Mouse (Mus musculus) liver, embryonic 16.5 days (tissue): Measurements from ENCODE around the gene Ankrd12. TPM values are rescaled to one million over a fixed set of nuclear protein-coding genes. Genes with fewer than 3 reads are reported as not detected.
A peak's percentile ranks its signal among the peaks of the same experiment; 100 is the strongest.

Experiments used
- ATAC-seq: fragments of 200-750 bp; cut with Nextera tagmentation; 2 replicates; pipeline ENCODE4 v1.8.0; 2017; ENCODE audit warnings: low read depth, mild to moderate bottlenecking, moderate number of reproducible peaks, moderate library complexity
- H3K27ac ChIP-seq: fragments of 300-500 bp; sonication (generic); 2 replicates; pipeline ENCODE4 v1.5.1; 2014; ENCODE audit warnings: mild to moderate bottlenecking, low read length
- H3K27me3 ChIP-seq: fragments of 300-500 bp; sonication (generic); 2 replicates; pipeline ENCODE4 v1.6.1; 2014; ENCODE audit warnings: low read depth, low read length, mixed read lengths; ENCODE audit not compliant: control insufficient read depth, insufficient read depth
- H3K36me3 ChIP-seq: fragments of 300-500 bp; sonication (generic); 2 replicates; pipeline ENCODE4 v1.6.1; 2014; ENCODE audit warnings: mild to moderate bottlenecking; ENCODE audit not compliant: control insufficient read depth, insufficient read depth
- H3K4me1 ChIP-seq: fragments of 300-500 bp; sonication (generic); 2 replicates; pipeline ENCODE4 v1.6.1; 2014; ENCODE audit warnings: low read depth, low read length, mixed read lengths; ENCODE audit not compliant: control insufficient read depth
- H3K4me2 ChIP-seq: fragments of 300-500 bp; sonication (generic); 2 replicates; pipeline ENCODE4 v1.6.1; 2014; ENCODE audit warnings: low read depth, low read length, mixed read lengths
- H3K4me3 ChIP-seq: fragments of 300-500 bp; sonication (generic); 2 replicates; pipeline ENCODE4 v1.5.1; 2014; ENCODE audit warnings: low read depth, mild to moderate bottlenecking, low read length
- H3K9ac ChIP-seq: fragments of 300-500 bp; sonication (generic); 2 replicates; pipeline ENCODE4 v1.6.1; 2014; ENCODE audit warnings: low read depth, low read length
- H3K9me3 ChIP-seq: fragments of 300-500 bp; sonication (generic); replicated peaks from 2 replicates; pipeline ENCODE4 v1.6.1; 2016; ENCODE audit warnings: low read length; ENCODE audit not compliant: control insufficient read depth
- WGBS: fragments of 180-500 bp; shearing (Covaris S2); extraction: QIAGEN DNeasy Blood & Tissue Kit; methylation state at CpG from one replicate; pipeline ENCODE4 v1.1.7; 2014; ENCODE audit not compliant: insufficient replicate concordance; 5-methylcytosine and 5-hydroxymethylcytosine counted together
- polyA plus RNA-seq: library from polyadenylated mRNA; unstranded; fragments of >200 nt; fragmentation: Nextera tagmentation; extraction: Ambion mirVana; gene quantifications from 2 replicates; pipeline ENCODE4 v1.2.1, GENCODE M21; 2015

Gene Ankrd12
- polyA plus RNA-seq, result 8.0 and 9.1 TPM in 2 replicates

DNA sequence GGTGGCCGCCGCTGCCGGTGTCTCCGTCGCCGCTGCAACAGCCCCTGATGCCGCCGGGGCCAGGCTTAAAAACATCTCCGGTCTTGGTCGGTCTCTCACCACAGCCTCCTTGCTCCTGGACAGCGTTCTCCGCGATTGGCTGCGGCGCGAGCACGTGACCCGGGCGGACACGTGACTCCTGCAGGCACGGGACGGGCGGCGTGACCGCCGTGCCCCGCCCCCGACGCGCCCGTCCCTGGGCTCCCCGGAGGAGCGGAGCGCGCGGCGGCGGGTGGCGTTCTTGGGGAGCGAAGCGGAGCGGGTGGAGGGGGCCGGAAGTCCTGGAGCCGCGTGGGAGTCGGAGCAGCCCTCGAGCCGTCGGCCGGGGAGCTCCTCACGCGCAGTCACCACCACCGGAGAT lies at the start of gene Ankrd12:
TSS of gene Ankrd12 (minus strand) at position 156 of the 400 bp plus-strand sequence.
- WGBS, result under 1% methylated on average over 53 of the region's 53 CpGs
- ATAC-seq, result peak; percentile 91

DNA sequence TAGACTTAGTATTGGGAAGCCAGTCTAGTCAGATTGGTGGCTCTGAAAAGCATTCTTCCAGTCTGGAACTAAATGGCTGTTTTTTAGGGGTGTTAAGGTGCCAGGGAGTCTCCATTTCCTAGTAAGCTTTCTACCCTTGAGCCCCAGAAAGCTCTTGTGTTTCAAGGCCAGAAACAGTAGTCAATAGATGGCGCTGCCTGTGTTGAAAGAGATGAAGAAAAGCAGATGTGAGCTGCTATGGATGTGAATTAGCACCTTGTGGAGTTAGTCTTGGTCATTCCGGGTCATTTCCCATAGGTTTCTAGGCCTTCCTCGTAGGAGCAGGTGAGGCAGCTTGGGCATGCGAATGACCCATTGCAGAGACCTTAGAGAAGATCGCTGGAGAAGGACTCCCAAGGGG lies 48.3 kb upstream of the Ankrd12 start:
- no peak for ATAC-seq
- H3K27ac ChIP-seq, result no peak overlapping the region
- no peak overlapping the region for H3K9ac ChIP-seq
- H3K4me1 ChIP-seq, result peaks cover 22% of the 10 kb centered on the region
- no peaks in the 10 kb centered on the region for H3K9me3 ChIP-seq
- 74% methylated on average over 5 of the region's 5 CpGs for WGBS
- peaks cover 11% of the 10 kb centered on the region; the same call in 1 of the 2 replicates for H3K36me3 ChIP-seq
- no peaks in the 10 kb centered on the region for H3K27me3 ChIP-seq
- no peak overlapping the region for H3K4me3 ChIP-seq
- H3K4me2 ChIP-seq, result 0 out of 2 replicates have a peak overlapping the region, but pooled peaks have one; percentile 89

More for the DNA sequence above, at the start of gene Ankrd12:
- Histone ChIP-seq H3K9me3 (no peaks in the 10 kb centered on the region), H3K4me1 (peaks cover 16% of the 10 kb centered on the region), H3K27ac (peak within 1 kb of the TSS; percentile 99), H3K36me3 (peaks cover 8% of the 10 kb centered on the region), H3K27me3 (no peaks in the 10 kb centered on the region), H3K4me3 (peak within 1 kb of the TSS; percentile 95), H3K9ac (peak within 1 kb of the TSS; percentile 92), H3K4me2 (peak within 1 kb of the TSS; percentile 99)

DNA sequence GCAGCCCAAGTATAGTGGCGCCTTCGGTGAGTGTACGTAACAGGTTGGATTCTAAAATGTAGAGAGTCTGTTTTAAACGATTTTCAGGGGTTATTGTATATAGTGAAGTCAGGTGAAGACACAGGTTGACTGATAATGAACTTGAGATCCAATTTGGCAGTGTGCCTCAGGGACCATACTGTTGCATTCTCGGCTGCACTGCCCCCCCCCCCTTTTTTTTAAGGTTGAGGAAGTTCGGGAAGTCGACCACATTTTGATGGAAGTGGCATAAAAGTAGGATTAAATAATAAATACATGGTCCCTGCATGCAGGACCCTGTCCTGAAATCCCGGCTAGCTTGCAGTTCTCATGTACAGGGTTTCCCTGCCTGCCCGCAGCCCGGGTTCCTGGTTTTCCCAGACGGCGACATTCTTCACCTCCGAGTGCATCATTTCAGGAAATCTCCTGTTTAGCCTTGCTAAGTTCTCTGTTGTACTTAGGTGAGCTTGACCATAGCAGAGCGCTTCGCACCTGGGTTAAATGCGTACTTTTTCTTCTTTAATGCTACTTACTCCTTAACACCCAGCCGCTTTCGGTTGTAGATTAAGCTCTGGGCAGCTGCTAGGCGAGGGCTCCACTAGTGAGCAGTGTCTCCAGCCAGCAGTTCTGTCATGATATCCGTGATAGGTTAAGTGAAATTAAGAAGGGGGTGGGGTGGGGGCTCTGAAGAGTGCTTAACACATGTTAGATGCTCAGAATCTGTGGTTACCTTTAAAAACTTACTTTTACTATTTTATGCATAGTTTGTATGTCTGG lies 47.1 kb upstream of the Ankrd12 start:
- no peaks in the 10 kb centered on the region for H3K9me3 ChIP-seq
- no peak for ATAC-seq
- under 1% methylated on average over 20 of the region's 20 CpGs for WGBS

DNA sequence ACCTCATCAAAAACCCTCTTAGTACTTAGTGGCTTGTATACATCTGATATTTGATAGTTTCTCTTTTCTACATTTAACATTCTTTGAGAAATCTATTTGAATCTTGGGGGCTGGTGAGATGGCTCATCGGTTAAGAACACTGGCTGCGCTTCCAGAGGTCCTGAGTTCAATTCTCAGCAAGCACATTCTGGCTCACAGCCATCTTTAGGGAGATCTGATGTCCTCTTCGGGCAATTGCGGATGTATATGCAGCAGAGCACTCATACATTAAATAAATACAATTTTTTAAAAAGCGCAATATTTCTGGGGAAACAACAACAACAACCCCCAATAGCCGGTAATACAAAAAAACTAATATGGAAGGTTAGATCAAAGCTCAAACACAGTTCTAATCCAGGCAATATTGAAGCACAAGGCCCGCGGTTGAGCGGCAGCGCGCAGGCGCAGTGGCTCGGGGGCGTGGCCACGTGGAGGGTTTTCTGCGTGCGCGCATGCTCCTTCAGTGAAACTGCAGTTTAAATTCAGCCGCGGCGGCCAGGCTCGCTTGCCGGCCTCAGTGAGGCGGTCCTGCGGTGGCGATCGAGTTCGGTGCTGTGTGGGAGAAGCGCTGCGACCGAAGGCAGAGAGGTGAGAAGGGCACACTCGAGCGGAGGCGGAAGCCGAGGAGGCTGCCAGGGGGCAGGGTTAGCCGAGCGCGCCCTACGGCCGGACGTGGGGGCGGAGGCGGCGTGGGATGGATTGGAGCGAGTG lies 46.4 kb upstream of the Ankrd12 start, which contains the start of gene Ddx11:
TSS of gene Ddx11 (plus strand) at position 455 of the 750 bp plus-strand sequence.
- Histone ChIP-seq H3K27ac (peak within 1 kb of the TSS; percentile 93), H3K4me2 (peak within 1 kb of the TSS; percentile 89), H3K36me3 (peaks cover 15% of the 10 kb centered on the region), H3K9ac (peak within 1 kb of the TSS; percentile 85), H3K4me1 (peaks cover 22% of the 10 kb centered on the region), H3K9me3 (no peaks in the 10 kb centered on the region), H3K4me3 (peak within 1 kb of the TSS; percentile 91), H3K27me3 (no peaks in the 10 kb centered on the region)
- WGBS, result 4% methylated on average over 45 of the region's 45 CpGs
- ATAC-seq, result peak; percentile 89

More for the DNA sequence above, 47.1 kb upstream of the Ankrd12 start:
- no peaks in the 10 kb centered on the region for H3K27me3 ChIP-seq
- peak overlapping the region; percentile 89 for H3K4me2 ChIP-seq
- peak overlapping the region; percentile 93 for H3K27ac ChIP-seq
- H3K9ac ChIP-seq, result peak overlapping the region; percentile 85
- peak overlapping the region; percentile 91 for H3K4me3 ChIP-seq
- H3K36me3 ChIP-seq, result peaks cover 9% of the 10 kb centered on the region; the same call in 1 of the 2 replicates
- peaks cover 22% of the 10 kb centered on the region for H3K4me1 ChIP-seq

DNA sequence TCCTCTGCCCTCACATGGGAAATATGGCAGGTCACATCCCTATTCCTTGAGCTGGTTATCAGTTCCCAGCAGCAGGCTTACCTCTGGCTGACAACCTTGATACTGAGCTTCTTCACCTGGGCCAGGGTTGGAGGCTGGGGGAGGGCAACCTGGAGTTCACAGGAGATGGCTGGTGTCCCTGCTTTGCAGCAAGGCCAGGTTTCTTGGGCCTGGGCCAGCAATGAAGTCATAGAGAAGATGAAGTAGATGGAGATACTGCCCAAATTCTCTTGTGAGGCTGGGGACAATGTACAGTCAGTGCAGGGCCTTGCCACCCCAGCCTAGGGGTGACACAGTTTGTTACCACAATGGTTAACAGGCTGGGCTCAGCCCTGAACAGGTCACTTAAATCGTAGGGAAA lies 43.8 kb upstream of the Ankrd12 start:
- Histone ChIP-seq H3K9ac (no peak overlapping the region), H3K36me3 (peaks cover 20% of the 10 kb centered on the region), H3K4me1 (peaks cover 22% of the 10 kb centered on the region), H3K9me3 (no peaks in the 10 kb centered on the region), H3K27me3 (no peaks in the 10 kb centered on the region), H3K27ac (no peak overlapping the region), H3K4me3 (no peak overlapping the region), H3K4me2 (no peak overlapping the region)
- WGBS, result 64% methylated on average over 1 of the region's 1 CpGs
- ATAC-seq, result no peak

DNA sequence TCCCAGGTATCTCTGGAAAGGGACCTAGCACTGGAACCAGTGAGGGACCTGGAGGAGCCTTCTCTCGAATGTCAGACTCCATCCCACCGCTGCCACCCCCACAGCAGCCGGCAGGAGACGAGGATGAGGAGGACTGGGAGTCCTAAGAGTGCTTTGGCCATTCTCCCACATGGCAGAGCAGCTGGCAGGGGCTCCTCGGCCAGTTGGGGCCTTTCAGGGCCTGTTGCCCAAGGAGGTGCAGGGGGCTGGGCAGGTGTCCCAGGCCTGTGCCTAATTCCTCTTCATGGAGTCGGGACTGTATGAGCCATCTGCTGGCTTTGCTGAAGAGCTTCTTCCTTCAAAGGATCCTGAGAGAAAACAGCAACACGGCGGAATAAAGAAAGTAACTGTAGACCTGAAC lies 42.1 kb upstream of the Ankrd12 start:
- Histone ChIP-seq H3K27ac (no peak overlapping the region), H3K9me3 (no peaks in the 10 kb centered on the region), H3K27me3 (no peaks in the 10 kb centered on the region), H3K36me3 (peaks cover 26% of the 10 kb centered on the region), H3K4me1 (peaks cover 11% of the 10 kb centered on the region), H3K4me3 (no peak overlapping the region), H3K4me2 (no peak overlapping the region), H3K9ac (no peak overlapping the region)
- no peak for ATAC-seq
- WGBS, result 80% methylated on average over 8 of the region's 8 CpGs

DNA sequence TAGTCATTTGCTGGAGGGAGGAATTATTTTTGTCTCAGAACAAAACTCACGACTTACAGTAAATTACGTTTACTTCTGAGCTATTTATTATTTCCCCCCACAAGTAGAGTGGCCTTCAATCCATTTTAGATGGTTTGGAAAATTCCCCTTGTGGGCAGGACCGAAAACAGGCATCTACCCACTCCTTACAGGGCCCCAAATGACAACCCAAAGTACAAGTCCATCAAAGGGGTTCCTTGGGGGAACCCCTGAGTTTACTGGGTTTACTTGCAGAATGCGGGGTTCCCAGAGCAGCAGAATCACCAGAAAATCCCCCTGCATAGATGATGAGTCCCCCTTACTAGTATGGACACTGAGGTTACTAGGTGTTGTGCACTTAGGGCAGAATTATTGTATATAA lies 35.3 kb upstream of the Ankrd12 start:
- Histone ChIP-seq H3K27me3 (no peaks in the 10 kb centered on the region), H3K4me2 (peak overlapping the region; percentile 75), H3K4me1 (peaks cover 20% of the 10 kb centered on the region), H3K36me3 (peaks cover 13% of the 10 kb centered on the region), H3K4me3 (peak overlapping the region; percentile 93), H3K9ac (peak overlapping the region; percentile 80), H3K27ac (peak overlapping the region; percentile 81), H3K9me3 (no peaks in the 10 kb centered on the region)
- no peak for ATAC-seq
- 24% methylated on average over 4 of the region's 4 CpGs for WGBS

DNA sequence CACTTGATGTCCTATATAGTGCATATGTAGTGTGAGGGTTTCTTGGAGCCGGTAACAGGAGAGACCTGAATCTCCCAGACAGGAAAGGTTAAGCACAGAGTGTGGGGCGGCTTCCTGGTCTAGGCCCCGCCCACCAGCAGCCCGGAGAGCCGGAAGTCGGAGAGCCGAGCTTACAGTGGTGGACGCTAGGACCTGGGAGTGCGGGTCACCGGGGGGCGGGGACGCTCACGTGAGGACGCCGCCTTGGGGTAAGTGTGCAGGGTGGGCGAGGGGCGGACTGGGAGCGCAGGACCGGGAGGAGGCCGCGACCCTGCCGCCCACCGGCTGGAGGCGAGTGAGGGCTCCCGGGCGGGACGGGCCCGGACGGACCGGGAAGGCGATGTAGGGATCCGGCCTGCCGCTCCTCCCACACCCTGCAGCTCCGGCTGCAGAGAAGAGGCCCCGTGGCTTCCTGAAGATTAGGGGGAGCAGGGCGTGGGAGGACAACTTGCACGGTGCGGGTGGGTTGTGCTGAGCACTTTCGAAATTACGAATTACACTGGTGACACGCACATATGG lies 34.6 kb upstream of the Ankrd12 start, which contains the start of gene Washc1:
TSS of gene Washc1 (plus strand) at position 144 of the 558 bp plus-strand sequence.
- WGBS, result under 1% methylated on average over 41 of the region's 41 CpGs
- no peaks in the 10 kb centered on the region for H3K9me3 ChIP-seq
- no peaks in the 10 kb centered on the region for H3K27me3 ChIP-seq
- H3K4me1 ChIP-seq, result peaks cover 20% of the 10 kb centered on the region
- ATAC-seq, result peak; percentile 98
- H3K9ac ChIP-seq, result peak within 1 kb of the TSS; percentile 80
- H3K27ac ChIP-seq, result peak within 1 kb of the TSS; percentile 81
- H3K36me3 ChIP-seq, result peaks cover 7% of the 10 kb centered on the region
- peak within 1 kb of the TSS; percentile 93 for H3K4me3 ChIP-seq
- H3K4me2 ChIP-seq, result peak within 1 kb of the TSS; percentile 75
